Mouse (Mus musculus) kidney, adult 18-20 months (tissue): Measurements from ENCODE around the gene Adgrf3.

Experiments used
- DNase-seq: peaks from one replicate; pipeline ENCODE4 v3.0.0; 2021

Gene Adgrf3

GRCm38 (mm10) chr5:30201521-30201920 is 4.0 kb downstream of the Adgrf3 start:
- peak; percentile 18 for DNase-seq

GRCm38 (mm10) chr5:30198257-30198656 is 7.3 kb downstream of the Adgrf3 start:
- DNase-seq, result no peak

- no peak for DNase-seq
These were observed 10.2 kb downstream of the Adgrf3 start for GRCm38 (mm10) chr5:30195340-30195739.

GRCm38 (mm10) chr5:30192452-30192851 is 13.1 kb downstream of the Adgrf3 start:
- DNase-seq, result no peak

- no peak for DNase-seq
These were observed 17.6 kb downstream of the Adgrf3 start for GRCm38 (mm10) chr5:30187687-30188485.

- DNase-seq, result no peak
These were observed 29.7 kb downstream of the Adgrf3 start for GRCm38 (mm10) chr5:30175811-30176210.

- no peak for DNase-seq
These were observed 32.4 kb downstream of the Adgrf3 start for GRCm38 (mm10) chr5:30172931-30173692.

GRCm38 (mm10) chr5:30172115-30172514 is 33.4 kb downstream of the Adgrf3 start:
- no peak for DNase-seq

GRCm38 (mm10) chr5:30170303-30170940 is 35.1 kb downstream of the Adgrf3 start:
- no peak for DNase-seq

GRCm38 (mm10) chr5:30165234-30165946 is 40.1 kb downstream of the Adgrf3 start:
- no peak for DNase-seq

- DNase-seq, result no peak
These were observed 43.2 kb downstream of the Adgrf3 start for GRCm38 (mm10) chr5:30162339-30162738.

GRCm38 (mm10) chr5:30161836-30162235 is 43.7 kb downstream of the Adgrf3 start:
- no peak for DNase-seq

- no peak for DNase-seq
These were observed 45.9 kb downstream of the Adgrf3 start for GRCm38 (mm10) chr5:30159601-30160000.

GRCm38 (mm10) chr5:30155821-30156629 is 49.5 kb downstream of the Adgrf3 start:
- DNase-seq, result no peak

GRCm38 (mm10) chr5:30155395-30155792 is 50.1 kb downstream of the Adgrf3 start:
- no peak for DNase-seq

- DNase-seq, result peak; percentile 97
These were observed 50.8 kb downstream of the Adgrf3 start, which contains the start of the genes Hadha and Hadhb for GRCm38 (mm10) chr5:30154474-30155394. Hadha (minus strand) TSS chr5:30155162. Hadhb (plus strand) TSS chr5:30155248.

GRCm38 (mm10) chr5:30154013-30154412 is 51.5 kb downstream of the Adgrf3 start:
- no peak for DNase-seq

- no peak for DNase-seq
These were observed 52.3 kb downstream of the Adgrf3 start for GRCm38 (mm10) chr5:30153222-30153621.

GRCm38 (mm10) chr5:30152413-30152812 is 53.1 kb downstream of the Adgrf3 start:
- no peak for DNase-seq

- peak; percentile 46 for DNase-seq
These were observed 53.5 kb downstream of the Adgrf3 start for GRCm38 (mm10) chr5:30152007-30152406.
